Mouse (Mus musculus): ENCODE measurements around the gene Mrpl51. TPM values are rescaled to one million over a fixed set of nuclear protein-coding genes. Genes with fewer than 3 reads are reported as not detected.

Gene Mrpl51
- polyA plus RNA-seq (2014; fragmentation: Illumina TruSeq; extraction: RNeasy Lipid Tissue Mini Kit (QIAGEN cat#74804); ENCODE audit: low read depth, low replicate concordance) = 122 TPM

GRCm38 (mm10) chr6:125191332-125192015 is at the start of gene Mrpl51, which contains the start of gene Ncapd2:
Mrpl51 (plus strand) TSS chr6:125191801.
Ncapd2 (minus strand) TSS chr6:125191701.

GRCm38 (mm10) chr6:125145001-125145400 is 46.6 kb upstream of the Mrpl51 start, which contains the start of gene Iffo1:
Iffo1 (plus strand) TSS chr6:125145241.

GRCm38 (mm10) chr6:125166051-125166751 is 25.4 kb upstream of the Mrpl51 start, which contains the start of gene Gapdh:
Gapdh (minus strand) TSS chr6:125166467.

GRCm38 (mm10) chr6:125215148-125215954 is 23.8 kb downstream of the Mrpl51 start, which contains the start of gene Vamp1:
Vamp1 (plus strand) TSS chr6:125215551.

GRCm38 (mm10) chr6:125231117-125232044 is 39.8 kb downstream of the Mrpl51 start, which contains the start of gene Tapbpl:
Tapbpl (minus strand) TSS chr6:125231860.

GRCm38 (mm10) chr6:125236782-125237181 is 45.2 kb downstream of the Mrpl51 start, which contains the start of gene Cd27:
Cd27 (minus strand) TSS chr6:125237010.

Other genes starting within 250 kb of the Mrpl51 start
- gene Cops7a, start 226.3 kb upstream of the Mrpl51 start, polyA plus RNA-seq (2014; fragmentation: Illumina TruSeq; extraction: RNeasy Lipid Tissue Mini Kit (QIAGEN cat#74804); ENCODE audit: low read depth, low replicate concordance) = 105 TPM
- gene Pianp, start 195.1 kb upstream of the Mrpl51 start, polyA plus RNA-seq (2014; fragmentation: Illumina TruSeq; extraction: RNeasy Lipid Tissue Mini Kit (QIAGEN cat#74804); ENCODE audit: low read depth, low replicate concordance) = 2.8 TPM
- gene Zfp384, start 182.7 kb upstream of the Mrpl51 start, polyA plus RNA-seq (2014; fragmentation: Illumina TruSeq; extraction: RNeasy Lipid Tissue Mini Kit (QIAGEN cat#74804); ENCODE audit: low read depth, low replicate concordance) = 34.8 TPM
- gene Ing4, start 152.0 kb upstream of the Mrpl51 start, polyA plus RNA-seq (2014; fragmentation: Illumina TruSeq; extraction: RNeasy Lipid Tissue Mini Kit (QIAGEN cat#74804); ENCODE audit: low read depth, low replicate concordance) = 58.4 TPM
- 28.7 TPM for gene Acrbp, start 142.1 kb upstream of the Mrpl51 start, polyA plus RNA-seq (2014; fragmentation: Illumina TruSeq; extraction: RNeasy Lipid Tissue Mini Kit (QIAGEN cat#74804); ENCODE audit: low read depth, low replicate concordance)
- gene Lpar5, start 123.9 kb upstream of the Mrpl51 start, polyA plus RNA-seq (2014; fragmentation: Illumina TruSeq; extraction: RNeasy Lipid Tissue Mini Kit (QIAGEN cat#74804); ENCODE audit: low read depth, low replicate concordance) = 2.3 TPM
- gene Chd4, start 95.8 kb upstream of the Mrpl51 start, polyA plus RNA-seq (2014; fragmentation: Illumina TruSeq; extraction: RNeasy Lipid Tissue Mini Kit (QIAGEN cat#74804); ENCODE audit: low read depth, low replicate concordance) = 128 TPM
- gene Nop2, start 59.9 kb upstream of the Mrpl51 start, polyA plus RNA-seq (2014; fragmentation: Illumina TruSeq; extraction: RNeasy Lipid Tissue Mini Kit (QIAGEN cat#74804); ENCODE audit: low read depth, low replicate concordance) = 15.1 TPM
- 12.2 TPM for gene Iffo1, start 46.6 kb upstream of the Mrpl51 start, polyA plus RNA-seq (2014; fragmentation: Illumina TruSeq; extraction: RNeasy Lipid Tissue Mini Kit (QIAGEN cat#74804); ENCODE audit: low read depth, low replicate concordance)
- gene Gapdh, start 25.3 kb upstream of the Mrpl51 start, polyA plus RNA-seq (2014; fragmentation: Illumina TruSeq; extraction: RNeasy Lipid Tissue Mini Kit (QIAGEN cat#74804); ENCODE audit: low read depth, low replicate concordance) = 871 TPM
- 10.9 TPM for gene Ncapd2, start 100 bp upstream of the Mrpl51 start, polyA plus RNA-seq (2014; fragmentation: Illumina TruSeq; extraction: RNeasy Lipid Tissue Mini Kit (QIAGEN cat#74804); ENCODE audit: low read depth, low replicate concordance)
- 32.0 TPM for gene Vamp1, start 23.8 kb downstream of the Mrpl51 start, polyA plus RNA-seq (2014; fragmentation: Illumina TruSeq; extraction: RNeasy Lipid Tissue Mini Kit (QIAGEN cat#74804); ENCODE audit: low read depth, low replicate concordance)
- 22.8 TPM for gene Tapbpl, start 40.1 kb downstream of the Mrpl51 start, polyA plus RNA-seq (2014; fragmentation: Illumina TruSeq; extraction: RNeasy Lipid Tissue Mini Kit (QIAGEN cat#74804); ENCODE audit: low read depth, low replicate concordance)
- 1.2 TPM for gene Cd27, start 45.2 kb downstream of the Mrpl51 start, polyA plus RNA-seq (2014; fragmentation: Illumina TruSeq; extraction: RNeasy Lipid Tissue Mini Kit (QIAGEN cat#74804); ENCODE audit: low read depth, low replicate concordance)
- 21.6 TPM for gene Tuba3a, start 94.2 kb downstream of the Mrpl51 start, polyA plus RNA-seq (2014; fragmentation: Illumina TruSeq; extraction: RNeasy Lipid Tissue Mini Kit (QIAGEN cat#74804); ENCODE audit: low read depth, low replicate concordance)
- gene Ltbr, start 122.1 kb downstream of the Mrpl51 start, polyA plus RNA-seq (2014; fragmentation: Illumina TruSeq; extraction: RNeasy Lipid Tissue Mini Kit (QIAGEN cat#74804); ENCODE audit: low read depth, low replicate concordance) = 65.7 TPM
- 35.9 TPM for gene Scnn1a, start 128.9 kb downstream of the Mrpl51 start, polyA plus RNA-seq (2014; fragmentation: Illumina TruSeq; extraction: RNeasy Lipid Tissue Mini Kit (QIAGEN cat#74804); ENCODE audit: low read depth, low replicate concordance)
- gene Tnfrsf1a, start 157.6 kb downstream of the Mrpl51 start, polyA plus RNA-seq (2014; fragmentation: Illumina TruSeq; extraction: RNeasy Lipid Tissue Mini Kit (QIAGEN cat#74804); ENCODE audit: low read depth, low replicate concordance) = 99.5 TPM
- gene Plekhg6, start 189.0 kb downstream of the Mrpl51 start, polyA plus RNA-seq (2014; fragmentation: Illumina TruSeq; extraction: RNeasy Lipid Tissue Mini Kit (QIAGEN cat#74804); ENCODE audit: low read depth, low replicate concordance) = 1.9 TPM